Mouse (Mus musculus): ENCODE measurements around the gene Cdk4. TPM values are rescaled to one million over a fixed set of nuclear protein-coding genes. Genes with fewer than 3 reads are reported as not detected.
A peak's percentile ranks its signal among the peaks of the same experiment; 100 is the strongest.
"Not testable (repeated sequence)": the region's sequence is repeated elsewhere in the genome, so short reads cannot be mapped to it uniquely, and the experiment has no call there.

Gene Cdk4
- total RNA-seq, 2 experiments from 2014 or later, result 157 to 178 TPM

DNA sequence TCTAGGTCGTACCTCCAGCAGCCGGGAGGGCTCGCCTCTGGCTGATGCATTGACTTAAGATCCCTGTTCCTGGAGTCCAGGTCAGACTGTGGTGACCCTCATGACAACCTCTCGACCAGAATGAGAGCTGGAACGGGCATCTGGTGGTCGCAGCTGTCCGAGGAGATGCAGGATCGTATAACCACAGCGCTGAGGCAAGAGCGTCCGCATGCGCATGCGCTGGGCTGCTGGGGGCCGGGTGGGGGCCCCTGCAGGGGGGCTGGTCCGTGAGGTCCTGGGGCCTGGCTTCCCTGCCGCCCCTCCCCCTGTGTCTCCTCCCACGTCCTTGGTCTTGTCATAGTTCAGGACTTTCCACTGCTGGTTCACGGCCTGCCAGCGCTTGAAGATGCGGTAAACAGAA is 6.8 kb upstream of the Cdk4 start:
- no peak for DNase-seq (ENCODE audit: low spot score in 2 of 2)

GRCm38 (mm10) chr10:127058161-127058560 is 5.2 kb upstream of the Cdk4 start:
- peak; percentile 84 to 89 for DNase-seq (ENCODE audit: low spot score in 2 of 2)

DNA sequence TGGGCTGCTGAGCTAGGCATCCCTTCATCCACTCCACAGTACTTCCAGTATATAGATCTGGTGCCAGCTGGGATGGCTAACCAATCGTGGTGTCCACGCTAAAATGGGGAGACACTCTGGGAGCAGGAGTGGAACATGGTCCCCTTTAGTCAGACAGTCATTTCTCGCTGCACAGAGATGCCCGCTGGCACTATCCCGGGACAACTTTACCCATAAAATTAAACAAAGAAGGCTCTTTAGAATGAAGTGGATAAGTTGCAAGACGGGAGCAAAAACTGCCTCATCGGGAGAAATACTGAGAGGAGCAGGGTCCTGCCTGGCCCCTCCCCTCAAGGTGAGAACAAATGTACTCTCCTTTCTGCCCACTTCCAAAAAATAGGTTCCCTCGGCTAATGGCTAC is 4.6 kb upstream of the Cdk4 start:
- no peak for DNase-seq (ENCODE audit: low spot score in 2 of 2)

- peak in 1 of 2 experiments; percentile 50 for DNase-seq (ENCODE audit: low spot score in 2 of 2)
These were observed 4.0 kb upstream of the Cdk4 start for GRCm38 (mm10) chr10:127059174-127059967.

GRCm38 (mm10) chr10:127059968-127060916 is 3.1 kb upstream of the Cdk4 start, which contains the start of gene March9:
March9 (minus strand) TSS chr10:127060184.
- peak; percentile 71 to 80 for DNase-seq (ENCODE audit: low spot score in 2 of 2)

- no peak for DNase-seq (ENCODE audit: low spot score in 2 of 2)
These were observed 2.2 kb upstream of the Cdk4 start for GRCm38 (mm10) chr10:127061085-127061484.

DNA sequence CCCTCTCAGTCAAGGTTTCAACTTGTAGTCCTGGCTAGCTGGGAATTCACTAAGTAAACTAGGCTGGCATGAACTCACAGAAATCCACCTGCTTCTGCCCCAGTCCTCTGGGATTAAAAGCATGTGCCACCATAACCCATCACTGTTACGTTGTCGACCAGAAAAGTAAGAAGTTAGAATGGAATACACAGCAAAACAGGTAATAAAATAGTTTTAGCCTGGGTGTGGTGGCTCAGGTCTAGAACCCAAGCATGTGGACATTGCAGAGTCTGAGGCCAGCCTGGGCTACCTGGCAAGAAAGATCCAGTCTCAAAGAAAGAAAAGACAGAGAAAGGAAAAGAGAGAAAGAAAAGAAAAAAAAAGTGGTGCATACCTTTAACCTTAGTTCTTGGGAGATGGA is 1.8 kb upstream of the Cdk4 start:
- no peak for DNase-seq (ENCODE audit: low spot score in 2 of 2)

DNA sequence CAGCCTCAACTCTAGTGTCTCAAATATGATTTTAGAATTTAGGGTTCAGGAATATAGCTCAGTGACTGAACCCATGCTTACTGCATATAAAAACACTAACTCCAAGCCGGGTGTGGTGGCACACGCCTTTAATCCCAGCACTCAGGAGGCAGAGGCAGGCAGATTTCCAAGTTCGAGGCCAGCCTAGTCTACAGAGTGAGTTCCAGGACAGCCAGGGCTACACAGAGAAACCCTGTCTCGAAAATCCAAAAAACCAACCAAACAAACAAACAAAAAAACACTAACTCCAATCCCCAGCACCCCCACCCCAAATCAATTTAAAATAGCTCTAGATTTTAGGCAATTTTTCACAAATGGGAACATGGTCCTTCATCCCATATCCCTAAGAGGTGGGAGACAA is 1.2 kb upstream of the Cdk4 start:
- DNase-seq (ENCODE audit: low spot score in 2 of 2), result not testable (repeated sequence)

DNA sequence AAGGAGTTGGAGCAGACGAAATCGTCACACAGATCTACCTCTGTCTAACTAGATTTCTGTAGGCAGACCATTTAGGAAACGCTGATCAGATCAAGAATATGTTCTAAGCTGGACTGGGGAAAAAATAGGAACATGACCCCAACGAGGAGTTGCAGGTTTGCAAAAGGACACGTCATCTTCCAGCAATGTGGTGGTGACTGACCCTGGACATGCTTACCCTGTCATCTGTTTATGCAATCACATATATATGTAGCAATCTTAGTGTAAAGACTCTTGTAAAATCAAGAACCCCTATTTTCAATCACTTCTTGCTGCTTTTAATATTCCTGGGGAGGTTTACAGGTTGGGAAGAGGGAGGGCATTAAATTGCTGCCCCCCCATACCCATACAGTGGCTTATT is 831 bp upstream of the Cdk4 start:
- DNase-seq (ENCODE audit: low spot score in 2 of 2), result no peak

- DNase-seq (ENCODE audit: low spot score in 2 of 2), result peak in 1 of 2 experiments; percentile 42
These were observed 858 bp downstream of the Cdk4 start for GRCm38 (mm10) chr10:127063913-127064870.

DNA sequence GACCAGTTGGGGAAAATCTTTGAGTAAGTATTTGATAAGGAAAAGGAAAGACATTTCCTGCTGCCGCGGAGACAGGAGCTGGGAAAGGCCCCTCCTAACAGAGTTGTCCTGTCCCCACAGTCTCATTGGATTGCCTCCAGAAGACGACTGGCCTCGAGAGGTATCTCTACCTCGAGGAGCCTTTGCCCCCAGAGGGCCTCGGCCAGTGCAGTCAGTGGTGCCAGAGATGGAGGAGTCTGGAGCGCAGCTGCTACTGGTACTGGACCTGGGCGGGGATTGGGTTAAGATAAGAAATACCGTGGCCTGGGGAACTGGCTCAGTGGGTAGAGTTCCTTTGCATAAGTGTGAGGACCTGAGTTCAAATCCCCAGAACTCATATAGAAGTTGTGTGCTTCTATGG is 2.6 kb downstream of the Cdk4 start:
- no peak for DNase-seq (ENCODE audit: low spot score in 2 of 2)

GRCm38 (mm10) chr10:127066519-127067018 is 3.2 kb downstream of the Cdk4 start:
- no peak for DNase-seq (ENCODE audit: low spot score in 2 of 2)

DNA sequence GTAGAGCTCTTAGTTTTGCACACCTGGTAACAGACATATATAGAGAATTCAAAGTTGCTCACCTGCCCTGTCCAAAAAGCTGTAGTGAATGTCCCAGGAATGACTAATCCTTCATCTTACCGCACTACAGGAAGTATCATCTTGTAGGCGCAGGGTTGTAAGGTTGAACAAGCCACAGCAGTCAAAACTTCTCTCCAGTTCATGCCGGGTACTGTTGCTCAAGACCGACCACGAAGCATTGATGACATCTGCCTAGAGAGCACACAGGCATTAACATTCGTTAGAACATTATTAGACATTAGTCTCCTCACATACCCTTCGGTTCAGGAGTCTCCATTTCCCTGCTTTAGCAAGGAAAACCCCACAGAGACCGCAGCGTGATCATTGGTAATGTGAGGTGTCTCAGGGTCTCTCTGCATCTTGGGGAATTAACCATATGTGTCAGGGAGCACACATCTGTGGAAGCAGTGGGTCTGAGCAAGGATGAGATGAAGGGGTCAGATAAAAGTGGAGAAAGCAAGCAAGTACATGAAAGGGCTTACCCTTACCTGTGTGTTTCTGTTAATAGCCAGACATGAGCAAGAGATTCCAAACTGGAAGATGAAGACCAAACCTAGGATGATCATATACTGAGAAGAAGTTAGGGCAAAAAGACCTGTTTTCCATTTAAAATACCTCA is 5.2 kb downstream of the Cdk4 start:
- DNase-seq (ENCODE audit: low spot score in 2 of 2), result no peak

DNA sequence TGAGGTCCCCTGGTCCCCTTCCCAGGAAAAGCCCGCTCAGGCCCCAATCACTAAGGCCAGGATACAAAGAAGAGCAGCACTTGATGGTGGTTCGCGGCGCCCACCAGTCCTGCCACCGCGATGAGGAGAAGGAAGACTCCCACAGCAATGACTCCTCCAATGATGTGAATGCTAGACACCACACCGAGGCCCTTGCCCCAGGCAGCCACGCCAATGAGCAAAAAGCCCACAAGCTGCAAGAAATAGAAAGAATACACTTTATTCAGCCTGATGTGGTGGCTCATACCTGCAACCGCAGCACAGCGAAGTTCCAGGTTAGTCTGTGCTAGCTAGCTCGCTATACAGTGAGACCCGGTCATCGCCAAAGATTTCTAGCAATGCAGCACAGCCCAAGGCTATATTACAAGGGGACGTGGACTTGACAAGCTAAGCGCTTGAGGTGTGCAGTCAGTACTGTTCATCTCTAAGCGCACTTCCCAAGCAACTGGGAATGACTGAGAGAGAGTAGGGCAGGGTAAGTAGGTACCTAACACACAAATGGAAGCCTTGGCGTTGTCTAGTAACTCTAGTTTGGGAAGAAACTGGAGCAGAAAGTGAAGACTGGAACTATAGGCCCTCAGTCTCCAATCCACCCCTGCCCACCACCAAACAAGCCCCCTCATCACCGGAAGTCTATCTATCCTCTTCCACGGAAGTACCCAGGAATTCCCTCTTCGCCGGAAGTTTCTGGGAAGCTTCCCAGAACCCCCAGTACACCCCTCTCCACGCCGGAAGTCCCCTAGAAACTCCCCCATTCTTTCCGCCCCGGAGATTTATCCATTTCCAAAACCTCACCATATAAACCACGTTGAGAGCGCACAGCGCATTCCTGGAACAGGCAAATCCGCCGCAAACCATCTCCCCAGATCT is 6.2 kb downstream of the Cdk4 start:
- no peak for DNase-seq (ENCODE audit: low spot score in 2 of 2)

DNA sequence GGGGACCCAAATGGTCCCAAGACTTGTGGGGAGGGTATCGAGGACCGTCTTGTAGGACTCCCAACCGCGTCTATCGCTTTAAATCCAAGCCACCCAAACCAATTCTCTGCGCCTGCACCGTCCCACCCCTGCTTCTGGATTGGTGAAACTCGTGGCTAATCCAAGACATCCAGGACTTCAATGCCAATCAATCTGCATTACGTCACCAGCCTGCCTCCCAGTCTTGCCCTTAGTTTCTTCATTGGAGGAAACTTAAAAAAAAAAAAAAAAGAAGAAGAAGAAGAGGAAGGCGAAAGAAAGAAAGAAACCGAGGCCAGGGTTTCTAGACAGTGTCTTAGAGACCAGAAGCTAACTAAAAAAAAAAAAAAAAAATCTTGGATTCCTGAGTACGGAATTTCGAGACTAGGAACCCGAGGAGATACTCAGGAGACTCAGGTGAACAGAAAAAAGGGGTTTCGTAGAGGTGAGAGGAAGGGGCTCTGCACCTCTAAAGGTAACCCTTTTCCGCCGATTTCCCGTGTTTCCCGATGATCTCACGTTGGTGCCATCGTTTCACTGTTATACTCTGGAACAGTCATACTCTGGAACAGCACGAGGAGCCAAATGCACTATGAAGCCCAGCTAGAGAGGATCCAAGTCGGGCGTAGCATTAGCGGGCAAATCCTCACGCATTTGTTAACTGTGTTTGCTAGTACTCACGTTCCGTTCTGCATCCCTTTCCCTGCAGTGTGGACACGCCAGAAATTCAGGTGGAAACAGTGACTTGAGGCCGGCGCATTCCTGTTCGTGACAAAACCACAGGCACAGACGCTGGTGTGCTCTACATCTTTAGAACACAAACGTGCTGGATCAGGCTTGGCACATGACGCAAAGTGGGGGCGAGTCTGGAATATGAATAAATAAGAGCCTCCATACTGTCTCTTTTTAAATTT is 7.1 kb downstream of the Cdk4 start, which contains the start of gene Tspan31:
Gene Tspan31 (minus strand): TSS at position 75 of the 932 bp plus-strand sequence.
- peak; percentile 84 to 90 for DNase-seq (ENCODE audit: low spot score in 2 of 2)

DNA sequence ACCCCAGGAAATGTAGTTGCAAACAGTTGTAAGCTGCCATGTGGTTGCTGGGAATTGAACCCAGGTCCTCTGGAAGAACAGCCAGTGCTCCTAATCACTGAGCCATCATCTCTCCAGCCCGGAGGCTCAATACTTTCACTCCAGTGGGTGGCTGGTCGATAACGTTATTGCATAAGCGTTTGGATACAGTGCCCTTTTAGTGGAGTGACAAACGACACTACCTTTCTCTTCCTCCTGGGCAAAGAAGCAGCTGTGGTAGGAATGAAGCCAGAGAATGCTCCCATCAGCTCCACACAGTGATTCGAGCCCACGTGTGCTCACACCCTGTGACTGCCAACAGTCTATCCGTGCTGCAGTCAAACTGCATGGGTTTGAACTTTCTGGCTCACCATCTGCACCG is 7.9 kb downstream of the Cdk4 start:
- no peak for DNase-seq (ENCODE audit: low spot score in 2 of 2)

- DNase-seq (ENCODE audit: low spot score in 2 of 2), result not testable (repeated sequence)
These were observed 8.9 kb downstream of the Cdk4 start for GRCm38 (mm10) chr10:127072270-127072669.

DNA sequence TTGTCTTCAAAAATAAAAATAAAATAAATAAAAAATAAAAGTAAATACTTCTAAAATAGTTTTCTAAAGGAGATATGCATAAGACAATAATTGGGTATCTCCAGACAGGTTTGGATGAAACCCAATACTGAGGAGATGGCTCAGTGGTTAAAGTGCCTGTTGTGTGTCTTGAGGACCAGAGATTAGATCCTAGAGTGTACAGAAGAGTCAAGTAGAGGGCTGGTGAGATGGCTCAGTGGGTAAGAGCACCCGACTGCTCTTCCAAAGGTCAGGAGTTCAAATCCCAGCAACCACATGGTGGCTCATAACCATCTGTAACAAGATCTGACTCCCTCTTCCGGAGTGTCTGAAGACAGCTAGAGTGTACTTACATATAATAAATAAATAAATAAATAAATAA is 9.6 kb downstream of the Cdk4 start:
- not testable (repeated sequence) for DNase-seq (ENCODE audit: low spot score in 2 of 2)
